Mouse (Mus musculus) ES-E14 (cell line): Measurements from ENCODE around the gene Pou2f1. TPM values are rescaled to one million over a fixed set of nuclear protein-coding genes. Genes with fewer than 3 reads are reported as not detected.

Experiments used
- DNase-seq: peaks from one replicate; pipeline ENCODE4 v3.0.0-alpha.2; 2013; ENCODE audit warnings: low read depth, low spot score
- H3K27ac ChIP-seq: 2 replicates; pipeline ENCODE4 v1.5.1; 2012; ENCODE audit warnings: low read depth, mild to moderate bottlenecking, low read length, moderate library complexity, mixed read lengths; ENCODE audit not compliant: poor library complexity, insufficient read depth, severe bottlenecking
- H3K36me3 ChIP-seq: 2 replicates; pipeline ENCODE4 v1.6.1; 2012; ENCODE audit warnings: mild to moderate bottlenecking, low read length, moderate library complexity, mixed read lengths; ENCODE audit not compliant: control insufficient read depth, poor library complexity, insufficient read depth, severe bottlenecking
- H3K4me1 ChIP-seq, 2 experiments: fragments of 150-350 bp in 1 of 2; sonication (generic) in 1 of 2; 2 replicates each; pipeline ENCODE4 v1.6.1; 2012; ENCODE audit warnings: low read length in 2 of 2, mild to moderate bottlenecking in 1 of 2, mixed read lengths in 1 of 2; ENCODE audit not compliant: control insufficient read depth in 2 of 2, insufficient read depth in 2 of 2, poor library complexity in 1 of 2
- H3K4me3 ChIP-seq, 2 experiments: fragments of 150-350 bp in 1 of 2; sonication (generic) in 1 of 2; 2 replicates each; pipeline ENCODE4 v1.5.1; 2012; ENCODE audit warnings: low read length in 2 of 2, low read depth in 1 of 2, mild to moderate bottlenecking in 1 of 2, mixed read lengths in 1 of 2; ENCODE audit not compliant: insufficient read depth in 1 of 2, poor library complexity in 1 of 2, severe bottlenecking in 1 of 2
- H3K9ac ChIP-seq: 2 replicates; pipeline ENCODE4 v1.6.1; 2012; ENCODE audit warnings: low read depth, mild to moderate bottlenecking, low read length, mixed read lengths; ENCODE audit not compliant: poor library complexity, insufficient read depth, severe bottlenecking
- H3K9me3 ChIP-seq: fragments of 150-350 bp; sonication (generic); 2 replicates; pipeline ENCODE4 v1.6.1; 2012; ENCODE audit warnings: low read depth, mild to moderate bottlenecking, low read length; ENCODE audit not compliant: control insufficient read depth, insufficient read depth
- CHD2 ChIP-seq: IDR thresholded peaks from 2 replicates; pipeline ENCODE4 v1.6.1; 2014; ENCODE audit warnings: mild to moderate bottlenecking, low read depth, low read length, inconsistent platforms
- HCFC1 ChIP-seq: IDR thresholded peaks from 2 replicates; pipeline ENCODE4 v1.6.1; 2012; ENCODE audit warnings: low read length, inconsistent platforms, borderline replicate concordance; ENCODE audit not compliant: insufficient read depth
- MAFK ChIP-seq: IDR thresholded peaks from 2 replicates; pipeline ENCODE4 v1.6.1; 2014; ENCODE audit warnings: mild to moderate bottlenecking, low read depth, low read length, inconsistent platforms; ENCODE audit not compliant: insufficient read depth
- ZC3H11A ChIP-seq: IDR thresholded peaks from 2 replicates; pipeline ENCODE4 v1.6.1; 2012; ENCODE audit warnings: low read depth, mild to moderate bottlenecking, inconsistent platforms, low read length, borderline replicate concordance
- ZNF384 ChIP-seq: IDR thresholded peaks from 2 replicates; pipeline ENCODE4 v1.6.1; 2012; ENCODE audit warnings: low read depth, low read length, inconsistent platforms
- in situ Hi-C, 2 experiments: fragments of 600-800 bp; cut with MboI; formaldehyde crosslinking; loops; one replicate each; pipeline ENCODE4 v1.15.1; 2025; ENCODE audit warnings: low sequenced_read_pairs in 2 of 2, inconsistent platforms in 1 of 2; ENCODE audit not compliant: unreplicated experiment in 2 of 2
- total RNA-seq: library from RNA; depleted of rRNA; stranded (reverse); fragments of 300-350 nt; gene quantifications from 2 replicates; pipeline ENCODE4 v1.2.3, GENCODE M21; 2012

Gene Pou2f1
- total RNA-seq, 1 experiment: 37.9 TPM

DNA sequence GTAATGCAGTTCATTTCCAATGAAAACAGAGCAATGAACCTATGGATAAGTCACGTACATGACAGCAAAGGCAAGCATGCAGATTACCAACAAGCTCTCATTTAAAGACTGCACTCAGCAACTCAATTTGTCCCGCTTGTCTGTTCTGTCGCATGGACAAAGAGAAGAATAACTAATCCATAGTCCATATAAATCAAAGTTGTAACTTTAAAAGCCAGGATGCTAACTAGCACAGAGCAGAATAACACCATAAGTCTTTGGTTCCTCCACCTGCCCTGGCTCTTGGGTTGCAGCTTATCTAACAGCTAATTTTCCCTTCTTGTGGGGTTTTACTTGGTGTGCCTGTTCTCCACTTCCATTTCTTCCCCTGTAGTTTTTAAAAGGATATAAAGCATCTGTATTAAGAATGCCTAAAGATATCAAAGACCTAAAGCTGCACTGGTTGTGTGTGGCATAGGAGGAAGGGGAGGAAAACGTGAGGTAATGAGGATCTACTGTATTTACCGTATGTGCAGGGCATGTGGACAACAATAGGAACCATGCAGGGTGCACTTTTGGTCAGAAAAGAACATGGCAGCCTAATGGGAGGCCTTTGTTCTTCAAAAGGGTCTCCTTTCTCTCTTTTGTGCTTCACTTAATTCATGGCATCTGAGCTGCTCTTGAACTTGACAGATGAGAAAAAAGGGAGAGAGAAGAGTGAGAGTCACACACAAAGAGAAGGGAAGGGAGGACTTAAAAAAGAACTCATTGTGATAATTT is 36.1 kb downstream of the Pou2f1 start:
- no peak overlapping the region for H3K4me3 ChIP-seq
- in situ Hi-C loops: no loop called here
- peak; percentile 41 for DNase-seq
- no peak overlapping the region for H3K9ac ChIP-seq
- H3K36me3 ChIP-seq: no peaks in the 10 kb centered on the region
- TF ChIP-seq HCFC1 (no peak), ZNF384 (no peak), CHD2 (no peak), ZC3H11A (no peak), MAFK (no peak)
- peaks cover 2 to 3% of the 10 kb centered on the region in 2 experiments; a peak in 2 of 4 replicates for H3K4me1 ChIP-seq
- no peaks in the 10 kb centered on the region for H3K9me3 ChIP-seq
- no peak overlapping the region for H3K27ac ChIP-seq

DNA sequence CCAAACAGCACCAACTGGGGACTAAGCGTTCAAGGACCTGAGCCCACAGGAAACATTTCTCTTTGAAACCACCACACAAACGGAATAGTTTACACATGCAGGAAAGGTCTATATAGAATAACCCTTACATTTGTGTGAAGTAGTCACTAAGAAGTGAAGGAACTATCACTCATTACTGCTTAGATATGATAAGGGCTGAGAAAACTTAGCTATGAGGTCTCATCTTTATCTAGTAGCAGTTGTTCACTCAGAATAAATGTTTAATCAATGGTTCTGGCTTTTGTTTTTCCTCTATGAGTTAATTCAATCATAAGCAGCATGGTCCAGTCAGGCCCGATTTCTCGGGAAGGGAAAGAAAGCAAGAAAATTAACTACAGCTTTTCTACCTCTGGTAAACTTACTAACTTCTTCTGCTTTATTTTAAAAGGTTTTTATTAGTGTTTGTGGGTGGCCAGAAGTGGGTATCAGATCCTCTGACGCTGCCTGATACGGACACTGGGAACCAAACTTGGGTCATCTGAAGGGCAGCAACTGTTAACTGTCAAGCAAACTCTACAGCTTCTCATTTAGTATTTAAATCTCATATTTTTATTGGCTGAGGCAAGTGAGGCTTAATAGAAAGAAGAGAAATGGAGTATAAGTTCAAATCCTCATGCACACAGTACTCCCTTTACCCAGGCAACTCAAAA is 40.7 kb downstream of the Pou2f1 start:
- in situ Hi-C loops: no loop called here
- no peak for DNase-seq
- peaks cover 0 to 4% of the 10 kb centered on the region in 2 experiments; a peak in 2 of 4 replicates for H3K4me1 ChIP-seq
- no peak overlapping the region; the same call in 1 of the 2 replicates for H3K9ac ChIP-seq
- H3K4me3 ChIP-seq: no peak overlapping the region
- H3K36me3 ChIP-seq: no peaks in the 10 kb centered on the region
- no peak overlapping the region for H3K27ac ChIP-seq
- no peaks in the 10 kb centered on the region for H3K9me3 ChIP-seq
- no peak for TF ChIP-seq ZC3H11A
- TF ChIP-seq CHD2: no peak
- no peak for TF ChIP-seq MAFK
- TF ChIP-seq HCFC1: no peak
- TF ChIP-seq ZNF384: no peak

DNA sequence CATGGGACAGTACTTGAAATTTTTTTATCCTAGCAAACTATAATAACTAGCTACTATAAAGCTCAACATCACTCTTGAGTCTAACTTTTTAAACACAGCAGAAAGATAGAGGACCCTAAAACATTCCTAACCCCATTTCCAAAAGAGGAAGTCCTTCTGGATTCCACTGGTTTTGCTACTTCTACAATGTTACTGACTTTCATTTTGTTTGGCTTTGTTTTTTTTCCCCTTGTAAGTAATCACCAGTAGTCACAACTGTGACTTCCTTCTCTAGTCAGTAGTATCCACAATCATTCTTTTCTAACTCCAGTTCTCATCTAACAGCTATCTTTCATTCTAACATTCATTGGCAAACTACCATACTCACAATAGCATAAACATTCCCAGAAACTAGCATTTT is 44.3 kb downstream of the Pou2f1 start:
- Histone ChIP-seq H3K27ac (no peak overlapping the region), H3K4me1 (peaks cover 0 to 2% of the 10 kb centered on the region in 2 experiments; a peak in 1 of 4 replicates), H3K36me3 (no peaks in the 10 kb centered on the region), H3K9me3 (no peaks in the 10 kb centered on the region), H3K4me3 (no peak overlapping the region), H3K9ac (no peak overlapping the region)
- in situ Hi-C loops: no loop called here
- TF ChIP-seq MAFK: no peak
- no peak for TF ChIP-seq ZC3H11A
- no peak for TF ChIP-seq CHD2
- no peak for TF ChIP-seq HCFC1
- TF ChIP-seq ZNF384: no peak
- DNase-seq: no peak

DNA sequence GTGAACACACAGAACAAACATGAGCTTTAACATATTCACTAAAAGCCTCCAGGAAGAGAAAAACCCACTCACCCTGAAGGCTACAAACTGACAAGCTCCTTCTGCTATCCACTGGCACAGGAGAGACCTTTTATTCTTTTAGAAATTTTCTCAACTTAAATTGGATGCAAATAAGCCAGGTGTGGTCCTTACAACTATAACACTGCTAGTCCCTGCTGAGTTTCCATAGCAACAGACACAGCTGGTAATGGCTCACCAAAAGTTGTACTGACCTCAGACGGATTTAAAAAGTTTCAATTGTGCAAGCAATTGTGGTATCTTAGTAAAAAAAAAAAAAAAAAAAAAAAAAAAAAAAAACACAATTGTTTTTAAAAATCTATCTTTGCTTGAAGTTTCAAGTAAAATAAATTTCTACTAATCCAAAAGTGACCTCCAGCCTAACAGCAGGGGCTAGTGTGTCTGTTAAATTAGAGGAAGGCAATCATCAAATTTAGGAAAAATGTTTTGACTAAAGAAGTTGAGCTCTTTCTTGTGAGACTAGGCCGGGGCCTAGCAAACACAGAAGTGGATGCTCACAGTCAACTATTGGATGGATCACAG is 54.2 kb downstream of the Pou2f1 start:
- Histone ChIP-seq H3K4me1 (no peaks in the 10 kb centered on the region; a peak in 1 of 4 replicates), H3K36me3 (no peaks in the 10 kb centered on the region), H3K27ac (no peak overlapping the region), H3K9ac (no peak overlapping the region), H3K9me3 (no peaks in the 10 kb centered on the region), H3K4me3 (no peak overlapping the region)
- TF ChIP-seq CHD2 (no peak), HCFC1 (no peak), ZNF384 (peak; percentile 85), MAFK (no peak), ZC3H11A (no peak)
- in situ Hi-C loops: no loop called here
- no peak for DNase-seq
